Mouse (Mus musculus): ENCODE measurements at regions not wholly inside any gene's neighbourhood (a gene's known extent, or its start where the extent isn't known, plus 50 kb on each side); places are given as distances from the start of the nearest gene placed in this dataset.

DNA sequence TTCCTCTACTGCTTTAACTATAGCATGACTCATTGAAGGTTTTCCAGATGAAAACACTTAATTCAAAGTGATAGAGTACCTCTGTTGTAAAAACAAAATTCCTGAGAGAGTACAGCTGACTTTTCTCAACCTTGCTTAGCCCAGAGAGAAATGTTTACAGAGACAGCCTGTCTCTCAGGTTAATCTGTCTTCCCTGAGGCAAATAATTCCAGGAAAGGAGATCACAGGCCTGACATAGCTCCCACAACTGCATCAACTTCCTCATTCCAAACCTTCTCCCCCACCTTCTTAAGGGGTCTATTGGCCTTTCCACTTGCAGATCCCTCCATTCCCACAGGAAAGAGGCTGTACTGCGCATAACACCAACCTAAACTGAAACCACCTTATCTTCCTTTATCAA lies 586.1 kb upstream of the Impad1 start:
- DNase-seq: no peak

DNA sequence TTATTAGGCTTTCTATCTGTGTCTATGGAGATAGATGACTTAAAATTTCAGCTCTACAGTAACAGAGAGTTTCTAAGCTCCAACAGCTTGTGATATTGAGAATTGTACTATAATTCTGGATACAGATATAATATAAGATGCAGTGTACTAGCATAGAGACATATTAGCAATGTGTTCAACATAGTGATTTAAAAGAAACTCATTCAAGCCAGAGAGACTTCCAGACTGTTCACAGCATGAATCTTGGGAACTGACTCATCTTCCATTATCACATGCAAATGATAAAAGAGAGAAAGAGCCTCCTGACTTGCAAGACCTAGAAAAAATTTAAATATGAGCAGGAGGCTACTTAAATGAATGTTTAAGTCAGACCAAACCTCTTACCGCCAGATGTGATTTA lies 565.1 kb upstream of the Impad1 start:
- DNase-seq: no peak

DNA sequence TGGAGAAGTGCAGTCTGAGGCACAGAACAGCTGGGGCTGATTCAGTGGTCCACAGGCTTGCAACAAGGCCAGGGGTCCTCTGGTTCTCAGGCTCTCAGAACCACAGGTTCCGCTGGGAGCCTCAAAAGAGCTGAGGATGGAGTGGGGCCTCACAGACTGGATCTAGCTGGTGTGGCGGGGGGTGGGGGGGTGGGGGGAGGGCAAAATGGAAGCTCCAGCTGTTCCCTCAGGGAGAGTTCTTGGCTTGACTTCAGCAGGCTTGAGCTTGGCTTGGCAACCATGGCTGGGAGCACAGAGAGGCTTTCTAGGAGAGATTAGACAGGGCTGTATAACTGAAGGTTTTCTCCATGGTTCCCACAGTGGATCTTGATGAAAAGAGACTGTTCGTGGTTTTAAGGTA lies 553.1 kb upstream of the Impad1 start:
- peak; percentile 5 to 7 for DNase-seq

DNA sequence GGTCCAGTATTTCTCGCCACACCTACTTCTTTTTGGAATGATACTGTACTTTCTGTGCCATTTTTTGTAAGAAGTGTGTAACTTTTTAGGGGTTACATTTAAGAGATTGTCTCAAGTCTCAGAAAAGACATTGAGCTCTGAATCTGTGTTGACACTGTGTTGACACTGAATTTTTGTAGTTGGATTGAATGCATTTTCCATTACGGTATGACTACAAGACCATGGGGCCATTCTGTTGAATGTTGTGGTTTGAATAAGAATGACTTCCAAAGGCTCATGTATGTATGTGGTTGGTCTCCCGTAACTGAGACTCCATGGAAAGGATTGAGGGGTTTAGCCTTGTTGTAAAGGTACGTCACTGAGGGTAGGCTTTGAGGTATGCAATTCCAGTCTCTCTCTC lies 551.6 kb upstream of the Impad1 start:
- no peak for DNase-seq

DNA sequence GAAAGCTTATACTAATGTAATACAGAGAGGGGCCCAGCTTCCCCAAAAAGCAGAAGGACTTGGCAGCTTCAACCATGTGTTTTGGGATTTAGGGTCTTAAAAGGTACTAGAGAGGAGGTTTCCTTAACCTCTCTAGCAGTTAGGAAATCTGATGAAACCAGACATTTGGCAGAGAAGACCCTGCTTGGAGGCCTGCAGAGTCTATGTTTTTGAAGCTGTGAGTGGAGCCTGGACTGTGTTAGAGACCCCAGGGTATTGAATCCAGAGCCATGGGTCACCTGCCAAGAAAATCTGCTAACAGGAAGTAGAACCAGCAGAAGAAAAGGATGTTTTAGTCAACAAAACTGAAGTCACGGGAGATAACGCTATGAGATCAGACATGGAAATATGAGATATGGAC lies 551.2 kb upstream of the Impad1 start:
- peak in 1 of 2 experiments; percentile 3 for DNase-seq

DNA sequence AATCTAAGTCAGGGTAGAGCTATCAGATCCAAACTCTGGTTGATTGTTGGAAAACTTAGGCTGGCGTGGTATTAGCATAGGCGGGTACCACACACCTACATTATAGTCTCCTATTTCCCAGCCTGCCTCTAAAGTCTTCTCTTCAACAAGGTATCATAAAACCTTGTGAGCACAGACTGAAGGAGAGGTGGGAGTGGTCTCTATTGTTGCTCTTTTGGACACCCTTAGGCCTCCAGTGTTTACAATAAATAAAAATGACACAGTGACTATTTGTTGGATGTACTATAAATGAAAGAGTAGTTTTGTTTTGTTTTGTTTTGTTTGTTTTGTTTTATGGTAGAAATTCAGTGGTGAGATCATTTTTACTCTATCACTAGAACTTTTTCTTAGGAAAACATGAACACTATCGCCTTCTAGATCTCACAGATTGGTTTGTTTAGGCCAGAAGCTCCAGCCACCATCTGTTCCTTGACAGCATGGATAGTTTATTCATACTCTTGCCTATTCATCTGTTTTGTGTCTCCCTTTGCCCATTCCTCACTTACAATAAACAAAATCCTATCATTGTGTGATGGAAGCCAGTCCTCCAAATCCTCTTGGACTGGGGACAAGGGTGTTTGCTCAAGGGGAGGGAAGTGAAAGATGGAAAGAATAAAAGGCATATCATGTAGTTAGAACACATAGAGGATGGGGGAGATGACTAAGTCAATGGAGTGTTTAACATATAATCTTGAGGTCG lies 544.2 kb upstream of the Impad1 start:
- DNase-seq: no peak

DNA sequence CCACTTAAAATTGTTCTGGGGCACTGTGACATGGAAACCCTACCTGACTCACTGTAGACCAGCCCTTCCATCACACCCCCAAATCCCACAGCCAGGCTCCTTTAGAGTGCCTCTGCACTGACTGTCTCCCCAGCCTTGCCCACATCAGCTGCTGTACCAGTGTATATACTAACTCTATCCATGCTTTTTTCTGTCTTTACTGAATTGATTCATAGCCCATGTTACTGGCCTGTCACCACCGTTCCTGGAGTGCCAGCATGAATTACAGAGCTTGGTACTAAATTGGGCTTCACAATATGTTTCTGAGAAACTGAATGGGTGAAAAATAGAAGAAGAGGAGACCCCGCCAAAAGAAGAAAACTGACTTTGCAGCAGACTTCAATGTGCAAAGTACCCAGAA lies 541.9 kb upstream of the Impad1 start:
- no peak for DNase-seq

DNA sequence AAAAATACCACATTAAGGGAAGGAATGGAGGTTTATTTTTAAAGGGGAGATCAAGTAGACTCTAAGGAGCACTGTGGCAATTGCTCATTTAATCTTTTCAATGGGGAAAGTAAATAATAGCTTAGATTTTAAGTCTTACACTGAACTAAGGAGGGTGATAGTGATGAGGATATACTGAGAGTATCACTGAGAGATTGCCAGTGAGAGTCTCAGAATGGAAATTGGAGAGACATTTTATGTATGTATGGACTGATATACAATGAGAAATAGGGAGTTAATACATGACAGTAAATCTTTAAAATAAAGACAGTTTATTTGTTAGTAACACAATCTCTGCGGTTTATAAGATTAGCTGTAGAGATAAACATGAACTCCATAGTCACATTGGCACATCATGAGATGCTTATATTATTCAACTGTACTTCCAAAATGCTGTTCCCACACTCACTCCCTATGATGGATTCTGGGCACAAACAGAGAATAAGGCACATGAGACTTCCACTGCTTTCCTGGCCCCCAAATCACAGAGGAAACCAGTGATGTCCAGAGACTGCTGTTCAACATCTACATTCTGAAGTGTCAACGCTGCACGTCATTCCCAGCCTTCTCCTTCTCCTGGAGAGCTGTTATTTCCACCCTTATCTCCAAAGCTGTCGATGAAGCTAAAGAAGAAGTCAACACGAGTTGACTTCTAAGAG lies 535.5 kb upstream of the Impad1 start:
- no peak for DNase-seq

DNA sequence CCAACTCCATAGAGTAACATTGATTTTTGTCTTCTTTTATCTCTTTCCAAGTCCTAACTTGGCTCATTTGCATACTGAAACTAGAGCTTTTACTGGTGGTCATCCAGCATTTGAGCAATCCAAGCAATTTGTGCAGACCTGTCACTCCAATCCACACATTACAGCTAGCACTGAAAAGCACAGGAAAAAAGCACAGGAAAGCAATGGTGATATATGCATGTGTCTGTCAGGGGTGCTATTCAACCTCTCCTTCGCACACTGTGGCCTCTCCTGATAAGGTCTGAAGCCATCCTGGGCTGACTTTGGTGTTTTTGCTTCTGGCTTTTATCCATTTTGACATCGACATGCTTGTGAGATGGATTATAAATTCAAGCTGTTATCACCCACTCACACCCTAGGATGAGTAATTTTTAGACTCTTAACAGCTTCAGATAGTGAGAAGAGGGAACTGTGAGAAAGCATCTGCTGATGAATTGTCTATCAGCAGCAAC lies 534.1 kb upstream of the Impad1 start:
- DNase-seq: peak in 1 of 2 experiments; percentile 5

DNA sequence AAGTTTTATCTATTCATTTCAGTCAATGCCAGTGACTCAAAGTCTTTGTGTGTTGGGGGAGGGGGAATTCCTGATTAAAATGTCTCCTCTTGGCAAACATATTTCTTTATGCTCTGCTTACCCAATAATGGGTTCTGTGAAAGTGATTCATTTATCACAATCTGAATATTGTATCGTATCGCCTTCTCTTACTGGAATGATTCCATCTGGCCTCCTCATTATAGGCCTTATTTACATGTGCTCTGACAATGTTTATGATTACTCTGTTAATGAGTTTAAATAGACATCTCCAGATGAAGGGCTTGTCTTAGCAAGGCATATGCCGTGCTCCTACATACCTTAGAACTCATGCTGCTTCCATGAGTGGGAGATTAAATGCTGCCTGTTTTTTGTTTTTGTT lies 508.3 kb upstream of the Impad1 start:
- DNase-seq: no peak

DNA sequence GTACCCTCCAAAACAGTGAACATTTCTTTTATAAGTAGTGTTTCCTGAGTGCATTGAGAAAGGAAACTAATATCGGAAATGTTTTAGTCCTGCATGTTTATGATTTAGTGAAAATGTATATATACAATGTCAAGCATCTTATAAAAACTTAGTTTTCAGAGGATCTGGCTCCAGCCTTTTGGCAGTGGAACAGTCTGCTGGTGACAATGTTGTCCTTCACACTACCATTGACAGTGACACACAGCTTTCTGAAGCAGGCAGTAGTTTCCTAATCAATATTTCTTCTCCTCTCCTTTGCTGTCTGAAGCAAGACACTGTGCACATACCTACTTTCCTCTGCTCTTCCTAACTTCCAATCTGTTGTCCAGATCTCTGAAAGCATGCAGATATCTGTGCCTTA lies 507.9 kb upstream of the Impad1 start:
- no peak for DNase-seq

DNA sequence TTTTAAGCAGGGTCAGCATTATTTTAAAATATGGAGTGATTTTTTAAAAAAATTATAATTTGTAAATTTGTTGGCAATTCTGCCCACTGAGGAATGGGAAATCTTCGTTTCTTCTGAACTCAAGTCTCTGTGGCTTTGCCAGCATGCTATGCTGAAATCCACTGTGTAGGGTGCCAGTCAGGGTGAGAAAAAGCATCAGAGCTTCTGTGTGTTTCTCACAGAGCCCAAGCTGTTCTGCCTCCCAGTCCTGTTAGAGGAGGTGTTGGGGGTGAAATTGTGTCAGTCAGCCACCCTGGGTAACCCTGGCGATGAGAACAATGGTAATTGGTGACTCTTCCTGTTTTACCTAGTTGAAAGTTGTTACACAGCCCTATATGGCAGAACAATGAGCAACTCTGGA lies 506.1 kb upstream of the Impad1 start:
- no peak for DNase-seq

DNA sequence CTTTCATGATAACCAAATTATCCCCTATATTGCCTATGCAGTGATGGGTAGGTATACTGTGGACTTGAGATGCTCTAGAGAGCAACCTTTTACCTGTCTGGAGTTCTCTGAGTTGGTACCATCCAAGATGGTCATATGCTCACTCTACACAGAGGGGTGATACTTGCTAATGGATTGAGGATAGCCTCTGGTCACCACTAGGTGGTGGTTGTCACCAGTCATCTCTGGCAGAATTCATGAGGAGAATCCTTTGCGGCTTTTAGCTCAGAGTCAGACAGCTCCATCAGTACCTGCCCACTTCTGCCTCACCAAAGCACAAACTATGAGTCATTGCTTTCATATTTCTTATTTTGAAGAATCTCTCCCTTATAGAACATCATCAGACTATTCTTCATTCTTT lies 500.9 kb upstream of the Impad1 start:
- DNase-seq: peak; percentile 14 to 16

DNA sequence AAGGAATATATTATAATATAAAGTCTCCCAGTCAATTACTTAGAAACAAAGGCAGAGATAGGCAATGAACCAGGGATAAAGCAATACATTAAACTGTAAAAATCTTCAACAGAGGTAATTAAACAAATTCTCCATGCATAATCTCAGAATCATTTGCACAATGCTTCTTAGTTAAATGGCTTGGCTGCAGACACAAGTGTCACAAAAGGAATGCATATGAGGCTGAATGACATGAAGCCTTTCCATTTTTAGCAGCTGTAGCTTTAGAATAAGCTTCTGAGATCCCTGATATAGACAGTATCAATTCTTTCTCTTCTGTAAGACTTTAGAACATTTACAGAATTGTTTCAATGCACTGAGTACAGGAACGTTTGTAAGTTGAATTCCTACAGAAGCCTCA lies 483.0 kb upstream of the Impad1 start:
- no peak for DNase-seq
